Mouse (Mus musculus): ENCODE data around the gene Tmem108.

GRCm38 (mm10) chr9:103713230-103713629, 48.4 kb downstream of the Tmem108 start:
- no peak for TF ChIP-seq CTCF (IDR thresholded peaks at IDR 0.05; ENCODE audit: borderline replicate concordance, control insufficient read depth, extremely low read depth, insufficient read depth, low read length, poor library complexity)
- TF ChIP-seq POLR2A (IDR thresholded peaks at IDR 0.05; ENCODE audit: control insufficient read depth, extremely low read depth, insufficient read depth, low read length, poor library complexity) = no peak

Data from thymus, adult 2 months (tissue).